Mouse (Mus musculus): ENCODE measurements around the gene Slc9a5. TPM values are rescaled to one million over a fixed set of nuclear protein-coding genes. Genes with fewer than 3 reads are reported as not detected.

The Slc9a5 gene
- polyA plus RNA-seq, 1 experiment from 2014 or later, result 0.94 TPM

DNA sequence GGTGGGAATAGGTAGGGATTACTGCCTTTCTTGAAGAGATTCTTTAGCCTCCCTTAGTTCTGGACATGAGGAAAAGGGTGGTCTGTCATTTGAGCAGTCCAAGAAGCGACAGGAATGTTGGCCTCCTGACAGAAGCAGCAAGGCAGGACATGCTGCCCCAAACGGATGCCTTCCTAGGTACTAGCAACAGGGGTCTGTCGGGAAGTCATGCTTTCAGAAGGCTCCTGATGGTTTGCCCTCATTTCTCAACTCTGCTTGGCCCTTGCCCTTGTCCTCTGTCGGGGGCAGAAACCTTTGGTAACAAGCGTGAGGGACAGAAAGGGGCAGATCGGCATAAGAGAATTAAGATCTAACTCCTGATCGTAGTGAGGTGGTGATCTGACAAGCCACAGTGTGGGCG is 38.5 kb upstream of the Slc9a5 start:
- no peak for ATAC-seq (replicated peaks; ENCODE audit: insufficient number of reproducible peaks, insufficient read depth, low FRiP score, low read depth)
- Histone ChIP-seq H3K9me3 (replicated peaks) (no peaks in the 10 kb centered on the region), H3K4me3 (no peak overlapping the region), H3K4me1 (replicated peaks) (peaks cover 45% of the 10 kb centered on the region), H3K9ac (no peak overlapping the region), H3K27me3 (no peaks in the 10 kb centered on the region), H3K36me3 (peaks cover 40% of the 10 kb centered on the region), H3K27ac (no peak overlapping the region), H3K4me2 (no peak overlapping the region)
- 81% methylated on average over 8 of the region's 8 CpGs for WGBS

DNA sequence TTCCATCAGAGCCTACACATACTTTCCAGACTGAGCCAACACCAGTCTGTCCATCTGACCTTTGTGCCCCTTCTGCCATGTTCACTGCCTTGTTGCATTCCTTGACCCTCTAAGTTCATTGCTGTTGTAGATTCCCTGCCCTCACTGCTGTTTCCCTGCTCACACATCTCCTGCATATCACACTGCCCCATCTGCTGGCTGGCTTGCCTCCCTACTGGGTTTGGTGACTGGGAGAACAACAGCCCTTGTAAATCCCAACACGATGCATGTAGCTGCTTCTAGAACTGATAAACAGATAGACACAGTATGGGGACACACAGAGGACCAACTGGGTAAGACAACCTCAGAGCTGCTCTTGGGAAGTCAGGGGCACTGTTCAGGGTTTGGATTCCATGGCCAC is 36.9 kb upstream of the Slc9a5 start:
- Histone ChIP-seq H3K4me2 (no peak overlapping the region), H3K4me3 (no peak overlapping the region), H3K9ac (no peak overlapping the region), H3K4me1 (replicated peaks) (peaks cover 37% of the 10 kb centered on the region), H3K9me3 (replicated peaks) (no peaks in the 10 kb centered on the region), H3K36me3 (peaks cover 44% of the 10 kb centered on the region), H3K27ac (no peak overlapping the region), H3K27me3 (no peaks in the 10 kb centered on the region)
- no peak for ATAC-seq (replicated peaks; ENCODE audit: insufficient number of reproducible peaks, insufficient read depth, low FRiP score, low read depth)
- WGBS, result 77% methylated on average over 1 of the region's 1 CpGs

DNA sequence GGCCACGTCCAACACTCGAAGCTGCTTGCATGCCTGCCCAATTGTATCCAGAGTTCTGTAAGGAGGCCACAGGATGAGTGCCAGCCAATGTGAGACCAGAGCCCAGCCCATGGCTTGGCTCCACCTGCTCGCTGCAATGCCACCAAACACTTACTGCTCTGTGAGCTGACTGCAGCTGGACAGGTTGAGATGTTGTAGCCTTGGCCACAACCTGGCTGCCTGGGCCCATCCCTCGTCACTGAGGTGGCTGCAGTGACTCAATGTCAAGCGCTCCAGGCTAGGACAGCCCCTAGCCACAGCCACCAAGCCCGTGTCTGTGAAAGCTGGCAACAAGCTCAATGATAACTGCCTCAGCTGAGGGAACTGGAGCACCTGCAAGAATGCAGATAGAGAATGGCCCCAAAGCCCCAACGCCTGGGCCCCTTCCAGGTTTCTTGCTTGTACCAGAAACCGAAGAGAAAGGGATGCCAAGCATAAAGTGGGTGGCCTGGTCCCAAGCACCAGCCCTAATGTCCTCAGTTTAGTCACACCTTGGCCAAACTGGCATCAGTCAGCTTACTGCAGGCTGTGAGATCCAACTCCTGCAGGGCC is 35.7 kb upstream of the Slc9a5 start:
- no peak overlapping the region for H3K9ac ChIP-seq
- no peak for ATAC-seq (replicated peaks; ENCODE audit: insufficient number of reproducible peaks, insufficient read depth, low FRiP score, low read depth)
- no peak overlapping the region for H3K4me3 ChIP-seq
- 74% methylated on average over 8 of the region's 8 CpGs for WGBS
- no peak overlapping the region for H3K4me2 ChIP-seq
- H3K4me1 ChIP-seq (replicated peaks), result peaks cover 36% of the 10 kb centered on the region
- H3K9me3 ChIP-seq (replicated peaks), result no peaks in the 10 kb centered on the region
- H3K27me3 ChIP-seq, result no peaks in the 10 kb centered on the region
- peaks cover 37% of the 10 kb centered on the region for H3K36me3 ChIP-seq
- peak overlapping the region; percentile 33; the same call in 1 of the 2 replicates for H3K27ac ChIP-seq

DNA sequence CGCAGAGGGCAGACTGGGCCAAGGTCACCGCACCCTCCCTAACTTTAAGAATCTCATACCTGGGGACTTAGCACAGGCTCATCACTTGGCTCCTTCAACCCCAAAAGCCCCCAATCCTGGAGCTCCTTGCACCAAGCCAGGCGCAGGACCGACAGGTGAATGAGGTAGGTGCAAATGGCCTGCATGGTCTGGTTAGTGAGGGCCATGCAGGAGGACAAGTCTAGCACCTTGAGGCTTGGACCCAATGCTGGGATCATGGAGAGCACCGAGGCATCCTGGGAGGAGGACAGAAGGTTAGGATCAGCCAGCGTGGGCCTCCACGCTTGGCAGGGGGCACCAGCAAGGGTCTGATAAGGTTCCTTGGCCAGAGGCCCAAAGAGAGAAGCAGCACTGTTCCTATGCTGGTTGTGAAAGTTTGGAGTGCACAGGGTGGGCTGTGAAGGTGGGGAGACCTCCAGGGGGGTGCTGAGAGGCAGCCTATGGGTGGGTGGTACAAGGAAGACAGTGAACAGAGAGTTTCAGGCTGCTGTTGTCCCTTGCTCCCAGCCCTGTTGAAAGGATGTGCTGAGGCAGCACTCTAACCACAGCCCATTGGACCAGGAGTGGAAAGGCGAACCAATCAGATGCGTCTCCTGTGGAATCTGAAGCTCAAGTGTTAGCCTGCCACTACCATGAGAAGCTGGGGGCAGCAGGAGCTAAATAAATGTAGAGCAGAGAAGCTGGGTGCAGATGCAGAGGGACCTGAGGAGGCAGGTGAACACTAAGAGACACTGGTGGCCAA is 34.8 kb upstream of the Slc9a5 start:
- Histone ChIP-seq H3K27ac (peak overlapping the region; percentile 33), H3K36me3 (peaks cover 30% of the 10 kb centered on the region), H3K4me3 (no peak overlapping the region), H3K9ac (no peak overlapping the region), H3K4me1 (replicated peaks) (peaks cover 42% of the 10 kb centered on the region), H3K4me2 (no peak overlapping the region), H3K9me3 (replicated peaks) (no peaks in the 10 kb centered on the region), H3K27me3 (no peaks in the 10 kb centered on the region)
- WGBS, result 61% methylated on average over 9 of the region's 9 CpGs
- ATAC-seq (replicated peaks; ENCODE audit: insufficient number of reproducible peaks, insufficient read depth, low FRiP score, low read depth), result peak; percentile 45; the same call in 1 of the 2 replicates

DNA sequence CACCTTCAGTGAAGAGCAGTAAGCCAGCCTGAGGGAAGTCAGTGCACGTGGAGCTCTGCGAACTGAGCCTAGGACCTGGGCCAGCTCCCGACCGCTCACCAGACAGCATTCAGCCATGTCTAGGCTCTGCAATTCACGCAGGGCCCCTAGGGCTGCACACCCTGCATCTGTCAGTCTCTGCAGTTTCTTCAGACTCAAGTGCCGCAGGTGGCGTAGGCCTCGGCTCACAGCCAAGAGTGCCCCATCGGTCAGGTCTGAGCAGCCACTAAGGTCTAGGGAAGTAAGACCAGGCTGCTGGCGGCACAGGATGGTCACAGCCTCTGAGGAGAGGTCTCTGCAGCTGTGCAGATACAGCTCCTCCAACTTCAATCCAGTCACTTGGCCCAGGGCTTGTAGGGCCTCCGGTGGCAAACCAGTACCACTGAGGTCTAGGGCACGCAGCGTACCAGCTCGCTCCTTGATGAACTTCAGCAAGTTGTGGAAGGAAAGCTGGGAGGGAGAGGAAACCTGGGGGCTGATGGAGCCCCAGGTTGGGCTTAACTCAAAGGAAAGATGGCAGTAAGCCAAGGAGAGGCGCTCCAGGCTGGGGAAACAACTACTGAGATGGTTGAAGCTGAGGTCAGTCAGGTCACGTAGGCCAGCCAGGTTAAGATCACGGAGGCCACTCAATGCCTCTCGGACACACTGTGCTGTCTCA is 33.4 kb upstream of the Slc9a5 start:
- Histone ChIP-seq H3K27me3 (no peaks in the 10 kb centered on the region), H3K9me3 (replicated peaks) (no peaks in the 10 kb centered on the region), H3K4me3 (no peak overlapping the region), H3K36me3 (peaks cover 24% of the 10 kb centered on the region), H3K4me2 (no peak overlapping the region), H3K27ac (no peak overlapping the region), H3K4me1 (replicated peaks) (peaks cover 42% of the 10 kb centered on the region), H3K9ac (no peak overlapping the region)
- no peak for ATAC-seq (replicated peaks; ENCODE audit: insufficient number of reproducible peaks, insufficient read depth, low FRiP score, low read depth)
- WGBS, result 72% methylated on average over 18 of the region's 18 CpGs

DNA sequence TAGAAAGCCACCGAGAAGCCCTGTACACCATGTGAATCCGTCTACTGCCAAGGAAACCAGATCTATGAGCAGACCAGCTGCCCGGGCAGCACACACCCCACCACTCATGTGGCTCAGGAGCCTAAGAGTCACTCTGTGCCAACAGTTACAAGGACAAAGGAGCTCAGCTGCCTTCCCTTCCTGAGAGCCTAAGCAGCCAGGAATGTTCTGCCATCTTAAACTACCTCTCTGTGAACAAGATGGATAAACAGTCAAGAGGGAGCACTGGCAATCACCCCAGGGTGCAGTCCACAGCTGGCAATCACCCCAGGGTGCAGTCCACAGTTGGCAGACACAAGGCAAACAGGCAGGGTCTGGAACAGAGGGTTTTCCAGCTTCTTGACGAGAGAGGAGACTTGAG is 30.7 kb upstream of the Slc9a5 start:
- no peaks in the 10 kb centered on the region for H3K9me3 ChIP-seq (replicated peaks)
- H3K9ac ChIP-seq, result no peak overlapping the region
- H3K36me3 ChIP-seq, result peaks cover 17% of the 10 kb centered on the region
- H3K27me3 ChIP-seq, result no peaks in the 10 kb centered on the region
- peaks cover 37% of the 10 kb centered on the region for H3K4me1 ChIP-seq (replicated peaks)
- no peak overlapping the region for H3K4me3 ChIP-seq
- ATAC-seq (replicated peaks; ENCODE audit: insufficient number of reproducible peaks, insufficient read depth, low FRiP score, low read depth), result no peak
- peak overlapping the region; percentile 24; the same call in 1 of the 2 replicates for H3K27ac ChIP-seq
- 80% methylated on average over 4 of the region's 4 CpGs for WGBS
- H3K4me2 ChIP-seq, result no peak overlapping the region

DNA sequence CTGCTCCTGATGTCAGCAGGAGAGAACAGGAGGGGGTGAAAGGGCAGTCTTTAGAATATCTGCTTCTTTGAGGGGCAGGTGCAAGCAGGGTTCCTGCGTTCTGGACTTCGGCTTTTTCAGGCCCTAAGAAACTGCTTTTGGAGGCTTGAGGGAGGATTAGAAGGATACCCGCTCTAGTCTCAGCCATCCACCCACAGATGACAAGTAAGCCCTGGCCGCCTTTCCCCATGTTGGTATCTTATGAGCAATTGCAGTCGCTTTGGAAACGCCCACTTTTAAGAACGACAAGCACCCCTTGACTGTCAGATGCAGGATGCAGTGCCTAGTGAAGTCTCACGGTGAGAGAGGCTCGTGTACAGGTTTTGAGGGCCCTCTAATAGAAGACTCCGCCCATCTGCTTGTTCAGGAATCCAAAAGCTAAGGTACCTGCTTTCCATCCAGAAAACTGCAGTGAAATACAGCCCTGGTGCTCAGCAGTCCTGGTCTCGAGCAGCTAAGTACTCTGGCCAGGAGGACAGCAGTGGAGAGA is 29.9 kb upstream of the Slc9a5 start:
- Histone ChIP-seq H3K4me2 (no peak overlapping the region), H3K36me3 (peaks cover 12% of the 10 kb centered on the region), H3K27me3 (no peaks in the 10 kb centered on the region), H3K4me1 (replicated peaks) (peaks cover 29% of the 10 kb centered on the region), H3K27ac (no peak overlapping the region), H3K9me3 (replicated peaks) (no peaks in the 10 kb centered on the region), H3K9ac (no peak overlapping the region), H3K4me3 (no peak overlapping the region)
- ATAC-seq (replicated peaks; ENCODE audit: insufficient number of reproducible peaks, insufficient read depth, low FRiP score, low read depth), result no peak
- 82% methylated on average over 11 of the region's 11 CpGs for WGBS

DNA sequence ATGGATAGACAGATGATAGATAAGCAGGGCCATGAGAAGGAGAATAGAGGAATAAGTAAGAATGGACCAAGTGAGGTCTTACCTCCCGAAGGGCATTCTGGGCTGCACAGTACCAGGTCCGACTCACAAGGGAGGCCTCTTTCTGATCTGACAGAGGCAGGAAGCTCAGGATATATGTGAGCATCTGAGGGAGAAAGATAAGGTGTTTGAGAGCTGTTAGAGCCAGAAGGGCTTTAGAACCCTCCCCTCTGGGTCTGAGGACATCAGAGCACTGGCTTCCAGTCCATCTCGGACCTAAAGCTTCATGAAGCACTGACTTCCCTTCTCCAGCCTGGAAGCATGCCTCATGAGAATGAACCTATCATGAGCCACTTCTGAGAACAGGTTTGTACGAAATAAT is 25.5 kb upstream of the Slc9a5 start:
- ATAC-seq (replicated peaks; ENCODE audit: insufficient number of reproducible peaks, insufficient read depth, low FRiP score, low read depth), result no peak

DNA sequence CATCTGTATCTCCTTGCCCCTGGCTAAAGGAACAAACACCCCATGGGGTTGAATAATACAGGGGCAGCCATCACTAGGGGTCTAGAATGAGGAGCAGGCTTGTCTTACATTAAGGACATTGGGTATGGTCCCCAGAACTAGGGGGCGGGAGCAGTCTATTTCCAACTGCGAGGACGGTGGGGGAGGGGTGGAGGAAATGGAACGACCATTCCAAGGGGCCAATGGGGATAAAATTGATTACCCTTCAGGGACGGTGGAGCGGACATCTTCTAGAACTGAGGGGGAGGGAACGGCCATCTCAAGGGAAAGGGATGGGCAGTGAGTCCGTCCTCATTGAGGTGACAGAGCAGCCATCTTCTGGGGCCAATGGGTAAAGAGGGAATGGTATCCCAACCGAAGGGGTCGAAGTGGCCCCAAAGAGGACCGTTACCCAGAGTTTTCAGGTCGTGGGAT is 23.0 kb upstream of the Slc9a5 start:
- H3K4me3 ChIP-seq, result peak overlapping the region; percentile 85
- ATAC-seq (replicated peaks; ENCODE audit: insufficient number of reproducible peaks, insufficient read depth, low FRiP score, low read depth), result no peak
- peak overlapping the region; percentile 80 for H3K27ac ChIP-seq
- peaks cover 19% of the 10 kb centered on the region for H3K4me1 ChIP-seq (replicated peaks)
- WGBS, result 0% methylated on average over 12 of the region's 12 CpGs
- peak overlapping the region; percentile 80 for H3K4me2 ChIP-seq
- H3K9me3 ChIP-seq (replicated peaks), result no peaks in the 10 kb centered on the region
- H3K27me3 ChIP-seq, result no peaks in the 10 kb centered on the region
- H3K36me3 ChIP-seq, result peaks cover 36% of the 10 kb centered on the region
- H3K9ac ChIP-seq, result peak overlapping the region; percentile 87

More for the DNA sequence above, 25.5 kb upstream of the Slc9a5 start:
- H3K9me3 ChIP-seq (replicated peaks), result no peaks in the 10 kb centered on the region
- peaks cover 13% of the 10 kb centered on the region for H3K36me3 ChIP-seq
- no peak overlapping the region for H3K27ac ChIP-seq
- H3K4me2 ChIP-seq, result no peak overlapping the region
- H3K27me3 ChIP-seq, result no peaks in the 10 kb centered on the region
- H3K4me1 ChIP-seq (replicated peaks), result peaks cover 23% of the 10 kb centered on the region
- H3K4me3 ChIP-seq, result no peak overlapping the region
- no peak overlapping the region for H3K9ac ChIP-seq
- WGBS, result 85% methylated on average over 4 of the region's 4 CpGs

DNA sequence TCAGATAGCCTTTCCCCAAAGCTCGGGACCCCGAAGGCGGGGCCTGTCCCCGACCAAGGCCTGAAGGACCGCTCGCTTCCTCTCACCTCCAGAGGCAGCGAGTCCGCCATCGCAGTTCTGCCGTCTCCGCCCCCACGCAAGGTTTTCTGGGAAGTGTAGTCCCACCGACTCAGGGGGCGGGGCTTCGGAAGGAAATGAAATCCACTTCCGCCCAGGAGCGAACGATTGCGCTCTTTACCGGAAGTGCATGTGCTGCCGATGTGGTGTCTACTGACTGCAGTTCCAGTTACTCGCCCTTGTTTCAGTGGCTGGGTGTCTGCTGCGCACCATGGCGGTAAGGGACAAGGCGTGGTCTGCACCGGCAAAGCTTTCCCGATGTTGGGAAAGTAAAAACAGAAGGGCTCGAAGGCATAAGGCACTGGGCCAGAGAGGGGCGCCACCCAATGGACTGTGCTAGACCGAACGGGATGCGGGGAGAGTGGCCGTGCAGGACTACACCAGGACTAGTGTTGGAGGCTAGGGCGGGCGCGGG is 22.4 kb upstream of the Slc9a5 start, which contains the start of the genes Lrrc29 and Tmem208:
TSS of gene Lrrc29 (minus strand) at position 138 of the 532 bp plus-strand sequence.
TSS of gene Tmem208 (plus strand) at position 214 of the 532 bp plus-strand sequence.
- ATAC-seq (replicated peaks; ENCODE audit: insufficient number of reproducible peaks, insufficient read depth, low FRiP score, low read depth), result peak; percentile 90
- H3K4me2 ChIP-seq, result peak within 1 kb of the TSS; percentile 87
- peaks cover 41% of the 10 kb centered on the region for H3K36me3 ChIP-seq
- H3K4me3 ChIP-seq, result peak within 1 kb of the TSS; percentile 85
- under 1% methylated on average over 36 of the region's 36 CpGs for WGBS
- H3K4me1 ChIP-seq (replicated peaks), result peaks cover 19% of the 10 kb centered on the region
- H3K9me3 ChIP-seq (replicated peaks), result no peaks in the 10 kb centered on the region
- H3K9ac ChIP-seq, result peak within 1 kb of the TSS; percentile 87
- no peaks in the 10 kb centered on the region for H3K27me3 ChIP-seq
- peak within 1 kb of the TSS; percentile 87 for H3K27ac ChIP-seq

DNA sequence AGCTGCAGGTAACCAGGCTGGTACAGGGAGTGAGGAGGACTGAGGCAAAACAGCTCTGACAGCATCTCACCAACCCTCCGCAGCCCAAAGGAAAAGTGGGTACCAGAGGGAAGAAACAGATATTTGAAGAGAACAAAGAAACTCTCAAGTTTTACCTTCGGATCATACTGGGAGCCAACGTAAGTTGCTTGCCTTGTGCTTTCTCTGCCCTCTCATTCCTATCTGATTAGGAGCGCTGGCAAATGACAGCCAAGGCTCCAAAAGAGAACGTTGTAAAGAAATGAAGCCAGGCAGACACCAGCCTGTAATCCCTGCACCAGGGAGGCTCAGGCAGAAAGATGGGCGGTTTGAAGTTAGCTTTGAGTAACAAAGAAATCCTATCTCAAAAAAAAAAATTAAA is 21.7 kb upstream of the Slc9a5 start:
- H3K9ac ChIP-seq, result peak overlapping the region; percentile 71
- H3K4me1 ChIP-seq (replicated peaks), result peaks cover 19% of the 10 kb centered on the region
- H3K27ac ChIP-seq, result peak overlapping the region; percentile 87
- 24% methylated on average over 6 of the region's 6 CpGs for WGBS
- peaks cover 46% of the 10 kb centered on the region for H3K36me3 ChIP-seq
- no peaks in the 10 kb centered on the region for H3K27me3 ChIP-seq
- H3K4me2 ChIP-seq, result peak overlapping the region; percentile 87
- H3K4me3 ChIP-seq, result peak overlapping the region; percentile 85
- no peaks in the 10 kb centered on the region for H3K9me3 ChIP-seq (replicated peaks)
- no peak for ATAC-seq (replicated peaks; ENCODE audit: insufficient number of reproducible peaks, insufficient read depth, low FRiP score, low read depth)
